Mouse (Mus musculus) bone marrow, adult 2 months (tissue): ENCODE results near the gene Kcnq5. TPM values are rescaled to one million over a fixed set of nuclear protein-coding genes. Genes with fewer than 3 reads are reported as not detected.

Source experiments
- H3K27ac ChIP-seq: fragments of 200-500 bp; 2 replicates; pipeline ENCODE4 v1.5.1; 2012; ENCODE audit warnings: low read depth, mild to moderate bottlenecking, control low read depth, inconsistent platforms, low read length; ENCODE audit not compliant: control insufficient read depth, poor library complexity, insufficient read depth
- H3K4me1 ChIP-seq: fragments of 200-500 bp; 2 replicates; pipeline ENCODE4 v1.6.1; 2011; ENCODE audit warnings: low read length; ENCODE audit not compliant: control insufficient read depth, insufficient read depth
- H3K4me3 ChIP-seq: fragments of 200-500 bp; replicated peaks from 2 replicates; pipeline ENCODE3; 2011; ENCODE audit warnings: mild to moderate bottlenecking, low read depth, low read length, control low read depth; ENCODE audit not compliant: control insufficient read depth
- CTCF ChIP-seq: fragments of 200-500 bp; IDR thresholded peaks from 2 replicates; pipeline ENCODE4 v1.5.1; 2011; ENCODE audit warnings: low read length, control low read depth; ENCODE audit not compliant: control insufficient read depth, insufficient read depth
- POLR2A ChIP-seq: fragments of 200-500 bp; IDR thresholded peaks from 2 replicates; pipeline ENCODE4 v1.6.1; 2011; ENCODE audit warnings: low read depth, mild to moderate bottlenecking, control low read depth, low read length, borderline replicate concordance; ENCODE audit not compliant: control insufficient read depth
- WGBS: fragments of 180-500 bp; shearing (Covaris S2); methylation state at CpG from one replicate; pipeline ENCODE4 v1.1.7; 2018; 5-methylcytosine and 5-hydroxymethylcytosine counted together
- polyA plus RNA-seq: library from polyadenylated mRNA; stranded (reverse); fragments of >200 nt; gene quantifications from 2 replicates; pipeline ENCODE4 v1.2.4, GENCODE M21; 2011; ENCODE audit warnings: low replicate concordance; ENCODE audit not compliant: missing spikeins, insufficient read depth, insufficient read length

The Kcnq5 gene
- polyA plus RNA-seq, 1 experiment: 5.0 TPM

DNA sequence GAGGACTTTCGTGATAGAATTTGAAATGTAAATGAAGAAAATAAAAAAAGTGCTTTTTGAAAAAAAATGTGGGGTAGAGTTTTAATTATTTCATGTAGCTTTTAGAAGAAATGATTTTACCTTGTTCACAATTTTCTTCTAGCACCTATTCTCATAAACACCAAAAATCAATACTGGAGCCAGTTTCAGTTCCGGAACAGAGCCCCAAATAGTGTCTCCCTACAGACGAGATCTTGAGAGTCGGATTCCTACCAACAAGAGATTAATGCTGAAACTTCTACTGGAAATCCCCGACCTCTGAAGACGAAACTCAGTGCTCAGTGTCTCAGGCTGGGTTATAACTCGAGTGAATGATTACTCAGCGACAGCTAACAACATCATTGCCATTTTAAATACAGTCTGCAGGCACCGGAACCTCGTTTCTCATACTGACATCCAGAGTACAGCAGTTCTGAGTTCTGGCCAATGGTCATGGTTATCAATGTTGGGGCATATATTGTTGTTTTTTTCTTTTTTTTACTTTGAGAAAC is 441.6 kb downstream of the Kcnq5 start:
- WGBS: 80% methylated on average over 10 of the region's 10 CpGs

DNA sequence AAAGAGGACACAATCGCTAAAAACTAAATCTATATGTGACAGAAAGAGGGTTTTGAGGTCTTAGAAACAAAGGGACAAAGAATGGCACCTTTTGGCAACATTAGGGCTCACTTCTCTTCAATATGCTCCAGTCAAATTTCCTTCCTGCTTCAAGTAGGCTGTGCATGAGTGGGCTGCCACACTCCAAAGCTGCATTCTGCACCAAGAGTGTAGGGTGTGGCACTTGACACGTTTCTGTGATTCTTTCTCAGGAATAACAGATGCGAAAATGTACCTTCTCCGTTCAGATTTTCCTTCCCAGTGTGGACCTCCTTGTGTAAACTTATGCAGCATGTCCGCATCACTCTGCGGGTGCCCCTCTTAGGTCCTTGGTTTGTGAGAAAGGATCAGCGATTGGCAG is 455.1 kb downstream of the Kcnq5 start:
- 81% methylated on average over 7 of the region's 7 CpGs for WGBS
- no peak overlapping the region for H3K4me3 ChIP-seq
- no peak for TF ChIP-seq CTCF
- no peak for TF ChIP-seq POLR2A

More for the DNA sequence above, 441.6 kb downstream of the Kcnq5 start:
- Histone ChIP-seq H3K4me3 (no peak overlapping the region), H3K4me1 (no peaks in the 10 kb centered on the region), H3K27ac (no peak overlapping the region)
- no peak for TF ChIP-seq CTCF
- no peak for TF ChIP-seq POLR2A

DNA sequence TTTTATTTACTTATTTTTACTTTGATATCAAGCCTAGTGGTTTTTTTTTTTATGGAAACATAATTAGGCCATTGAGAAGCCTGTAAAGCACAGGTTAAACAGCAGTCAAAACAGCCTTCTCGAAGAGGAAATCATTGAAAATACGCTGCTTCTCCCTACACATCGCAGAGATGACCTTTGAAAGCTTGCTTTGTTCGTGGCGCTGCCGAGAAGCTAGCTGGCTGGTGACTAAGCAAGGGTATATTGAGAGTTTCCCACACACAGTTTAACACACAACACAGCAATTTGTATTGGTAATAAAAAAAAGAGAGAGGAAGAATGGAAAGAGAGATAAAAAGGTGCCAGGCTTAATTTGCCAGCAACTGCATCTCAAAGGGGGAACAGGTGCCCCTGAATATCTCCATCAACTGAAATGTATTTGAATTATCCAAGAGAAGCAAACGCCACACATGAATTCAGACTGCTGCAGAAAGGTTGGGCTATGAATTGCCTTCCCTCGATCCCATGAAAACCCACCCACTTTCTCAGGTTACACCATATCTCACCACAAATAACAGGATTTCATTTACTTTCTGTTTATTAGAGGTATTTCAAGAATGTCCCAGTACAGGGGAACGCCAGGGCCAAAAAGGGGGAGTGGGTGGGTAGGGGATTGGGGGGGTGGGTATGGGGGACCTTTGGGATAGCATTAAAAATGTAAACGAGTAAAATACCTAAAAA is 461.8 kb downstream of the Kcnq5 start:
- WGBS: 59% methylated on average over 10 of the region's 10 CpGs
- Histone ChIP-seq H3K4me1 (no peaks in the 10 kb centered on the region), H3K4me3 (no peak overlapping the region), H3K27ac (no peak overlapping the region)
- TF ChIP-seq CTCF (no peak), POLR2A (no peak)

More for the DNA sequence above, 455.1 kb downstream of the Kcnq5 start:
- H3K4me1 ChIP-seq: no peaks in the 10 kb centered on the region
- H3K27ac ChIP-seq: no peak overlapping the region

DNA sequence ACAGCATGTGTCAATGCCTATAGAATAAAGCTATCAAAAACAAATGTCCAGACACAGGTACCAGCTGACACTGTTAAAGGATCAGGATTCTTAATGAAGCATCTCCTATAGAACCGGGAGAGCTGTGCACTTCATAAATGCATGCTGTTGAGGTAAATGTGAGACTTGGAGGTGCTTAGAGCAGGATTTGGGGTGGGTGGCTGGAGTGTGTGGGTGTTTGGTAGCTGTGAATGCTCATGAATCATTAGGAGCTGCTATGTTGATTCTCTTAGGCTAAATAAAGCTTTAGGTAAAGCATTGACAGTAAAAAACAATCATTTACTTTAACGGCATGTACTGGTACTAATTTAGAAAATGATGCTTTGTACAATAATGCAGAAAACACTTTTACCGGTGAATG is 465.4 kb downstream of the Kcnq5 start:
- Histone ChIP-seq H3K4me3 (no peak overlapping the region), H3K4me1 (no peaks in the 10 kb centered on the region), H3K27ac (no peak overlapping the region)
- WGBS: 90% methylated on average over 3 of the region's 3 CpGs
- TF ChIP-seq CTCF (no peak), POLR2A (no peak)

DNA sequence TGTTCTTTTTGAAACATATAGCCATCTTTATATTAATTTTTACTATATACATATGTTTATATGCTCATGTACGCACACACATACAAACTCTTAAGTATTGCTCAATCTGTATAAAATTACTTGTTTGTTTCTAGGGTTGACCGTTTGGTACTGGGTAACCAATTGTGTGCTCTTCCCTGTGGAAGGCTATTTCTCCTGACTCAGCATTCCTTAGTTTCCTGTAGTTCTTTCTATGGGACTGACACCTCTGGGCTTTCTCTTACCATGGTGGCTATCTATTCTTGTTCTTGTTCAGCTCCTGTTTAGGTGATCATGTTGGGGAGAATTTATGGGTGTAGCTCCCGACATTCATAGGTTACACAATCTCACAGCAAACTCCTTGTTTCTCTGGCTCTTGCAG is 473.1 kb downstream of the Kcnq5 start:
- WGBS: 79% methylated on average over 3 of the region's 3 CpGs
- Histone ChIP-seq H3K4me1 (no peaks in the 10 kb centered on the region), H3K4me3 (no peak overlapping the region), H3K27ac (no peak overlapping the region)
- TF ChIP-seq CTCF (no peak), POLR2A (no peak)

DNA sequence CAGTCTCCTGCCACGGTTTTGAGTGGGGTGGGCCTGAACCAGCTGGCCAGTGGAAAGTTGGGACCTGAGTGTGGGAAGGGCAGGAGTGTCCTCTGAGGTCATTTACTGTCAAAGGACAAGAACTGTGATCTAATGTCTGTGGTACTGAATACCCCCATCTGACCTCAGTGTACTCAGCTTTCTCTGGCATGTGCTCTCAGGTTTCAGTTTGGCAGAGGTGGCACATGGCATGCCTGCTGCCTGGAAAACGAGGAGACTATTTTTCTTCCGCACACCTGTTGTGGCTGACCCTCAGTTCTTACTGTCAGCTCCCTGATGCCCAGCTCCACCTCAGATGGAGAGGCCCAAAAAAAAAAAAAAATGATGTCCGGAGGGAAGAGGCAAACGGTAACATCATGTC is 475.5 kb downstream of the Kcnq5 start:
- WGBS: 83% methylated on average over 5 of the region's 5 CpGs
- Histone ChIP-seq H3K27ac (no peak overlapping the region), H3K4me1 (no peaks in the 10 kb centered on the region), H3K4me3 (no peak overlapping the region)
- no peak for TF ChIP-seq CTCF
- no peak for TF ChIP-seq POLR2A

DNA sequence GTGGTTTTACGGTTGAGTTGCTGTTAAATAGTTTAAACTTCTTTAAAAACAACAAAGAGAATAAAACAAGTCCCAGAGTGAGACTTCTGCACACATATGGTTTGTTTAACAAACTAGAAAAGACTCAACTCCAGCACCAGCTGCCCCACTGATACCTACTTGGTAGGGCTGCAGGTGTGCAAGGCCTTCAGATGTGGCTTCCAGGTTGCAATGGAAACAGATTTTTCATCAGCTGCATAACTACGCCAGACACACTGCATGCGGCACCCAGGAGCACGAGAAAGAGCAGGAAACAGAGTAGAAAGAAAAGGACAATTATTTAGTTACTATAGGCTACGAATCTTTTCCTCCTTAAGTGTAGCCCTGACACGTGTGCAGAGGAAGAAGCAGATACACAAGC is 492.4 kb downstream of the Kcnq5 start:
- Histone ChIP-seq H3K4me1 (no peaks in the 10 kb centered on the region), H3K27ac (no peak overlapping the region), H3K4me3 (no peak overlapping the region)
- WGBS: 79% methylated on average over 6 of the region's 6 CpGs
- TF ChIP-seq POLR2A: no peak
- TF ChIP-seq CTCF: no peak

DNA sequence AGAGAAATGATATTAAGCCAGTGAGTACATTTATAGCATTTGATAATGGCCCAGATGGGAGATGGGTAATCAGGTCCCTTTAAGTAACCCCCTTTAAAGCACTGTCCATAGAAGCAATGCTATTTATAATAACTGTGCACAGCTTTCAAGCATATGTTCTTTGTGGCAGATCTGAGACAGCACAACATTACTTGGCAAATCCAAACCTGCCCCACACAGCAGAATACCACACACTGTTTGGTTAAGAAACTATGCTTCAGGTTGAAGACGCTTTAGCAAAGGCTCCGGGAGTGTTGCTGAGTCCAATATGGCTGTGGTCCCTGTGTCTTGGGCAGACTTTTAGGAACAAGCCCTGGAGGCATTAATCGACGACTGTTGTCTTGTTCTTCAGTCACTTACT is 495.3 kb downstream of the Kcnq5 start:
- 87% methylated on average over 4 of the region's 4 CpGs for WGBS
- Histone ChIP-seq H3K4me1 (no peaks in the 10 kb centered on the region), H3K27ac (no peak overlapping the region), H3K4me3 (no peak overlapping the region)
- TF ChIP-seq CTCF: no peak
- no peak for TF ChIP-seq POLR2A

DNA sequence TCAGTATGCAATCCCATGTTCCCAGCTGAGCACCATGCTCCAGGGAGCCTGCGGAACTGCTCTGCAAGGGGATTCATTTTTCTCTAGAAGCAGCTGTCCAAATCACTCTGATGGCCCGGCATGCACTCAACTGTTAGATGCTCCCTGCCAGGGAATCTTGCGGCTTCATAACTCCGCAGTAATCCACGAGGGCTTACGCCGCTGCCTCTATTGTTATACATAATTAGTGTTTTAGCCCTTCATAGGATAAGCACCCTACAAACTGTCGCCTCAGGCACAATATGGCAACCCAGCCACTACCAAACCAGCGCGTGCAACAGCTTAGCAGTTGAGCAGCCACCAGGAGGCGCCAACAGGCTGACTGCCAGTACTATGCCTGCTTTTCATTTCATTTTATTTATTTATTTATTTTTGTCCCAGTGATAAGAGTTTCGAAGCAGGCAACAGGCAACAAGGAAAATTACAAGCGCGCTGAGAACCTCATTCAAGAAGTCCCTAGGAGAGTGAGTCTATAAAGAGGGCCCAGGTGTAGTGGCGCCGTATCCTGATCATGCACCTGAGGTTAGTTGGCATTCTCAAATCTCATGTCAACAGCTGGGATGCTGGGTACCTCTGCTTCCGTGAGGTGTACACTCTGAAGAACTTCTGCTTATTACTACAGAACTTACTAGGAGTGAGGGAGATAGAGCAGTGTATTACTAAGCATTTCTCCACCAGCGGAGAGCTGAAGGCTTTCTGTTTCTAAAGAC is 500.6 kb downstream of the Kcnq5 start:
- H3K4me1 ChIP-seq: no peaks in the 10 kb centered on the region
- WGBS: 63% methylated on average over 18 of the region's 18 CpGs
- no peak overlapping the region for H3K27ac ChIP-seq
- TF ChIP-seq POLR2A (no peak), CTCF (peak; percentile 58)
- H3K4me3 ChIP-seq: no peak overlapping the region
